Mouse (Mus musculus) MEL (cell line): ENCODE data around the gene Nt5c2.

Source experiments
- CTCF ChIP-seq, 3 experiments: IDR thresholded peaks in 2 of 3; conservative IDR thresholded peaks in 1 of 3; 2 replicates each; pipeline ENCODE4 v1.5.1; 2011 to 2012; ENCODE audit warnings: low read length in 3 of 3, low read depth in 2 of 3, mild to moderate bottlenecking in 2 of 3, improper control_type of control experiment in 1 of 3, inconsistent platforms in 1 of 3, mixed read lengths in 1 of 3, moderate library complexity in 1 of 3; ENCODE audit not compliant: control insufficient read depth in 1 of 3, insufficient read depth in 1 of 3, poor library complexity in 1 of 3, severe bottlenecking in 1 of 3
- EP300 ChIP-seq, 2 experiments: IDR thresholded peaks; 2 replicates each; pipeline ENCODE4 v1.6.1; 2011; ENCODE audit warnings: improper control_type of control experiment in 2 of 2, low read length in 2 of 2, low read depth in 1 of 2, mild to moderate bottlenecking in 1 of 2
- GATA1 ChIP-seq: IDR thresholded peaks from 2 replicates; pipeline ENCODE4 v1.6.1; 2011; ENCODE audit warnings: low read depth, low read length, improper control_type of control experiment
- POLR2A ChIP-seq, 2 experiments: IDR thresholded peaks; 2 replicates each; pipeline ENCODE4 v1.6.1; 2011 to 2012; ENCODE audit warnings: low read length in 2 of 2, mild to moderate bottlenecking in 2 of 2, control low read depth in 1 of 2, improper control_type of control experiment in 1 of 2, low read depth in 1 of 2, moderate library complexity in 1 of 2; ENCODE audit not compliant: control insufficient read depth in 1 of 2, insufficient read depth in 1 of 2, poor library complexity in 1 of 2
- SMC3 ChIP-seq: IDR thresholded peaks from 2 replicates; pipeline ENCODE4 v1.6.1; 2011; ENCODE audit warnings: low read depth, low read length, improper control_type of control experiment
- TAL1 ChIP-seq: IDR thresholded peaks from 2 replicates; pipeline ENCODE4 v1.6.1; 2012; ENCODE audit warnings: mild to moderate bottlenecking, inconsistent platforms, low read length, moderate library complexity, mixed read lengths

DNA sequence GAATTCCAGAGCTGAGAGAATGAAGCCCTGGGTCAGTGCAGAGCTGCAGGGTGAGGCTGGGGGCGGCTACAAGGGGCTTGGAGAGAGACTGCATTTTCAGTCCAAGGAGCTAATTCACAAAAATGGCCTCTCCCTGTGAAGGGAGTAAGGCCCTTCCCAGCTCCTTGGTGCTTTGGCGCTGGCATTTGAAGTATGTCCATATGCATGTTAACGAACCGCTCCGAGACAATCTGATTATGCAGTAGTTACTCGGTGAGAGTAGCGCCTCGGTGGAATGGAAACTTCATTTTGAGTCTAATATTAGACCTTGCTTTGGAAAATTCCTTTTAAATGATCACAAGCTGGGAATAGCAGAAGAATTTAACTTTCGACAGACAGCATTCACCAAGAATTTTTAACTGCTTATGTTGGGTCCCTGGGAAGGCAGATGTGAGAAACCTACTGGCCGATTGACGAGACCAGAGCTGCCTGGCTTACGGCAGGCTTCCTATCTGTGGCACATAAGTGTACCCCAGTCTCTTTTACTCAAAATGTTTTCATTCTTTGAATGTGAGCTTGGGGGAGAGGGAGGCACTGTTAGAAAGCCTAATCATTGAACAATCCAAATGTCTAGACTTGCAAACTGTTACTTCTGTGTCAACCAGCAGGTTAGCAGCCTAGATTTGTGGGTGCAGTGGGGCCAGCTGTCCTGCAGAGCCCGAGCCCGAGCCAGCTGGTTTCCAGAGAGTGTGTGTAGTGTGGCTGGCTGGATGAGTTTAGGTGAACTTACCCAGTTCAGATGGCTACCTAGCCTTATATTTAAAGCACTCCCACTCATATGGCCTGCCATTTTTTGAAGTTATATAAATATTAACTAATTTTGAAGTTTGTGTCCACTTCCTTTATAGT lies 166.3 kb downstream of the Nt5c2 start:
- TF ChIP-seq CTCF (IDR thresholded peaks at IDR 0.05 in 2 of 3, conservative IDR thresholded peaks at IDR 0.05 in 1 of 3; ENCODE audit: control insufficient read depth in 1 of 3, insufficient read depth in 1 of 3, low read depth in 2 of 3, low read length in 3 of 3, poor library complexity in 1 of 3, severe bottlenecking in 1 of 3), result no peak
- no peak for TF ChIP-seq TAL1
- no peak for TF ChIP-seq GATA1
- no peak for TF ChIP-seq POLR2A (IDR thresholded peaks at IDR 0.05; ENCODE audit: control insufficient read depth in 1 of 2, insufficient read depth in 1 of 2, low read depth in 1 of 2, low read length in 2 of 2, poor library complexity in 1 of 2)
- TF ChIP-seq SMC3, result no peak
- TF ChIP-seq EP300 (IDR thresholded peaks at IDR 0.05; ENCODE audit: low read depth in 1 of 2, low read length in 2 of 2), result no peak
